Mouse (Mus musculus): ENCODE results near the gene Hist1h2an. TPM values are rescaled to one million over a fixed set of nuclear protein-coding genes. Genes with fewer than 3 reads are reported as not detected.

The Hist1h2an gene
- total RNA-seq, 4 experiments from 2014 or later = 2.9 to 4.0 TPM; not detected in 2

Small RNAs within 50 kb of the gene (microRNA-seq; reads per million reads assigned to microRNA genes)
- 0 reads per million in 2 experiments for gene Gm19658
- 0 reads per million in 2 experiments for gene Gm44346
- gene Gm44454 = 0 reads per million in 2 experiments
- gene Gm44466 = 0 reads per million in 2 experiments

Other genes starting within 250 kb of the Hist1h2an start
- gene Olfr1366, start 244.4 kb downstream of the Hist1h2an start, total RNA-seq (2022) = not detected
- not detected for gene Olfr1535, start 227.3 kb downstream of the Hist1h2an start, total RNA-seq (2022)
- gene Olfr1364, start 205.5 kb downstream of the Hist1h2an start, total RNA-seq (2022) = not detected
- not detected for gene Olfr1362, start 173.2 kb downstream of the Hist1h2an start, total RNA-seq (2022)
- gene Olfr11, start 144.7 kb downstream of the Hist1h2an start, total RNA-seq (2022) = not detected
- not detected for gene Olfr1361, start 123.8 kb downstream of the Hist1h2an start, total RNA-seq (2022)
- gene Olfr1360, start 109.8 kb downstream of the Hist1h2an start, total RNA-seq (2022) = not detected
- gene Olfr1359, start 89.1 kb downstream of the Hist1h2an start, total RNA-seq (2022) = not detected
- 10 to 100 TPM; 16.0 to 30.4 (median 22.3) TPM for gene Hist1h2bl, start 71.1 kb downstream of the Hist1h2an start, total RNA-seq (2022)
- 10 to 100 TPM in 3 of 4 experiments, not detected in 1; 16.4 to 24.8 (median 22.3) TPM for gene Hist1h2ai, start 70.8 kb downstream of the Hist1h2an start, total RNA-seq (2022)
- 10 to 100 TPM; 40.8 to 60.6 (median 44.2) TPM for gene Hist1h3h, start 69.6 kb downstream of the Hist1h2an start, total RNA-seq (2022)
- 1 to 10 TPM; 2.5 to 5.9 (median 4.5) TPM for gene Hist1h2bm, start 65.2 kb downstream of the Hist1h2an start, total RNA-seq (2022)
- 10 to 100 TPM; 18.4 to 23.9 (median 19.2) TPM for gene Hist1h4j, start 52.2 kb downstream of the Hist1h2an start, total RNA-seq (2022)
- 100 to 1,000 TPM; 294 to 349 (median 343) TPM for gene Hist1h4k, start 36.7 kb downstream of the Hist1h2an start, total RNA-seq (2022)
- gene Hist1h2ak, start 33.4 kb downstream of the Hist1h2an start, total RNA-seq (2022) = 10 to 100 TPM in 3 of 4 experiments, 1 to 10 TPM in 1; 9.6 to 16.7 (median 11.1) TPM
- gene Hist1h2bn, start 33.1 kb downstream of the Hist1h2an start, total RNA-seq (2022) = 10 to 100 TPM in 3 of 4 experiments, 1 to 10 TPM in 1; 1.6 to 11.3 (median 10.8) TPM
- gene Hist1h1b, start 6.6 kb downstream of the Hist1h2an start, total RNA-seq (2022) = 10 to 100 TPM in 2 of 4 experiments, 1 to 10 TPM in 2; 7.2 to 11.0 (median 10.2) TPM
- gene Hist1h3i, start 3.8 kb downstream of the Hist1h2an start, total RNA-seq (2022) = 10 to 100 TPM; 44.4 to 70.8 (median 54.9) TPM
- gene Hist1h2bp, start 243 bp upstream of the Hist1h2an start, total RNA-seq (2022) = 10 to 100 TPM in 1 of 4 experiments, 1 to 10 TPM in 3; 6.0 to 11.4 (median 8.5) TPM
- gene Hist1h2bq, start 23.0 kb upstream of the Hist1h2an start, total RNA-seq (2022) = 10 to 100 TPM; 26.3 to 44.6 (median 31.8) TPM
- gene Hist1h2ao, start 23.2 kb upstream of the Hist1h2an start, total RNA-seq (2022) = 10 to 100 TPM in 3 of 4 experiments, not detected in 1; 14.7 to 30.0 (median 20.1) TPM
- 100 to 1,000 TPM; 177 to 265 (median 220) TPM for gene Hist1h4m, start 24.5 kb upstream of the Hist1h2an start, total RNA-seq (2022)
- gene Hist1h4n, start 45.0 kb upstream of the Hist1h2an start, total RNA-seq (2022) = 10 to 100 TPM; 31.1 to 87.2 (median 44.3) TPM
- gene Hist1h2ap, start 46.3 kb upstream of the Hist1h2an start, total RNA-seq (2022) = 10 to 100 TPM in 2 of 4 experiments, 1 to 10 TPM in 1, not detected in 1; 7.5 to 39.9 (median 17.1) TPM
- gene Hist1h2br, start 46.5 kb upstream of the Hist1h2an start, total RNA-seq (2022) = 10 to 100 TPM; 26.6 to 43.8 (median 31.6) TPM
- 1 to 10 TPM; 2.4 to 4.1 (median 3.3) TPM for gene Zfp184, start 157.9 kb upstream of the Hist1h2an start, total RNA-seq (2022)
- gene Pom121l2, start 194.0 kb upstream of the Hist1h2an start, total RNA-seq (2022) = not detected
- 1 to 10 TPM in 3 of 4 experiments, under 1 TPM in 1; 0.33 to 1.3 (median 1.0) TPM for gene Prss16, start 222.5 kb upstream of the Hist1h2an start, total RNA-seq (2022)
- 10 to 100 TPM in 3 of 4 experiments, not detected in 1; 15.3 to 27.1 (median 22.8) TPM for gene Hist1h2ah, start 248.3 kb upstream of the Hist1h2an start, total RNA-seq (2022)
- 10 to 100 TPM in 3 of 4 experiments, 1 to 10 TPM in 1; 3.0 to 13.9 (median 10.7) TPM for gene Hist1h2bk, start 248.7 kb upstream of the Hist1h2an start, total RNA-seq (2022)

All from left cerebral cortex, adult 8-10 months (tissue).